ENCODE assay signal across 25 mouse cellular contexts in genomic region chr12:98563261-98563660, GRCm38 (mm10). TPM values are rescaled to one million over a fixed set of nuclear protein-coding genes. Genes with fewer than 3 reads are reported as not detected.
DNase-seq lines count a peak whose midpoint lies in the region; ATAC-seq lines count a peak whose summit lies in the region.
"Had no signal": no experiment of that assay in that cellular context is flagged by ENCODE, and none has a peak within 500 bp of the region (broad histone marks: within the 10 kb centered on the region; RNA-seq: fewer than 3 reads in every experiment).

No protein-coding gene starts in this region.

- H3K9me3 ChIP-seq in hindbrain, embryonic 12.5 days (replicated peaks), result no peaks in the 10 kb centered on the region
- no peaks in the 10 kb centered on the region for H3K9me3 ChIP-seq in hindbrain, embryonic 16.5 days (ENCODE audit: control insufficient read depth, low read length)
- H3K9me3 ChIP-seq in forebrain, embryonic 13.5 days (replicated peaks), result no peaks in the 10 kb centered on the region
- no peaks in the 10 kb centered on the region for H3K9me3 ChIP-seq in hindbrain, embryonic 15.5 days
- H3K9me3 ChIP-seq in midbrain, embryonic 16.5 days (replicated peaks; ENCODE audit: control insufficient read depth, low read length, poor library complexity, severe bottlenecking), result no peaks in the 10 kb centered on the region
- H3K9me3 ChIP-seq: embryonic facial prominence, embryonic 10.5 days; limb, embryonic 12.5 days had no signal

- DNase-seq in spleen, postnatal 36 days (ENCODE audit: low spot score in 2 of 2), result no peak
- DNase-seq: adrenal gland, postnatal 36 days; cerebellum, adult 9-10 months; gastrocnemius, postnatal 14 days; heart, postnatal 36 days; kidney, adult 2 months; liver, postnatal 0 days; right cerebral cortex, postnatal 14 days; spleen, adult 18-20 months had no signal

- no peaks in the 10 kb centered on the region for H3K27me3 ChIP-seq in hindbrain, embryonic 12.5 days
- no peaks in the 10 kb centered on the region for H3K27me3 ChIP-seq in hindbrain, embryonic 16.5 days (replicated peaks; ENCODE audit: control insufficient read depth, insufficient read depth, low read length)
- H3K27me3 ChIP-seq in forebrain, embryonic 13.5 days, result no peaks in the 10 kb centered on the region
- H3K27me3 ChIP-seq in hindbrain, embryonic 15.5 days, result no peaks in the 10 kb centered on the region
- no peaks in the 10 kb centered on the region for H3K27me3 ChIP-seq in midbrain, embryonic 16.5 days (ENCODE audit: control insufficient read depth, insufficient read depth, low read depth, low read length)
- H3K27me3 ChIP-seq: CH12.LX; limb, embryonic 12.5 days; Patski had no signal

- WGBS in hindbrain, embryonic 12.5 days, result 64% methylated on average over 4 of the region's 4 CpGs
- WGBS in hindbrain, embryonic 16.5 days, result 50% methylated on average over 4 of the region's 4 CpGs
- WGBS in forebrain, embryonic 13.5 days, result 37% methylated on average over 4 of the region's 4 CpGs
- 44% methylated on average over 4 of the region's 4 CpGs for WGBS in hindbrain, embryonic 15.5 days
- 38% methylated on average over 4 of the region's 4 CpGs for WGBS in midbrain, embryonic 16.5 days

- H3K4me3 ChIP-seq in hindbrain, embryonic 12.5 days, result no peak overlapping the region
- no peak overlapping the region for H3K4me3 ChIP-seq in hindbrain, embryonic 16.5 days (ENCODE audit: low read length)
- H3K4me3 ChIP-seq in forebrain, embryonic 13.5 days, result no peak overlapping the region
- H3K4me3 ChIP-seq in hindbrain, embryonic 15.5 days, result no peak overlapping the region
- H3K4me3 ChIP-seq in midbrain, embryonic 16.5 days (ENCODE audit: low read depth, low read length), result no peak overlapping the region
- H3K4me3 ChIP-seq: embryonic facial prominence, embryonic 10.5 days; limb, embryonic 12.5 days had no signal

- H3K36me3 ChIP-seq in hindbrain, embryonic 12.5 days, result no peaks in the 10 kb centered on the region
- no peaks in the 10 kb centered on the region for H3K36me3 ChIP-seq in hindbrain, embryonic 16.5 days (ENCODE audit: control insufficient read depth, insufficient read depth, low read length)
- H3K36me3 ChIP-seq in forebrain, embryonic 13.5 days (ENCODE audit: poor library complexity, severe bottlenecking), result no peaks in the 10 kb centered on the region
- no peaks in the 10 kb centered on the region for H3K36me3 ChIP-seq in hindbrain, embryonic 15.5 days
- no peaks in the 10 kb centered on the region for H3K36me3 ChIP-seq in midbrain, embryonic 16.5 days (ENCODE audit: control insufficient read depth, insufficient read depth, low read length)
- H3K36me3 ChIP-seq: embryonic facial prominence, embryonic 10.5 days; G1E; limb, embryonic 12.5 days had no signal

- H3K4me2 ChIP-seq in hindbrain, embryonic 12.5 days (replicated peaks), result peak overlapping the region; percentile 43; the same call in 1 of the 2 replicates
- no peak overlapping the region for H3K4me2 ChIP-seq in hindbrain, embryonic 16.5 days (ENCODE audit: low read length)
- H3K4me2 ChIP-seq in forebrain, embryonic 13.5 days, result peak overlapping the region; percentile 49
- H3K4me2 ChIP-seq in hindbrain, embryonic 15.5 days, result no peak overlapping the region
- H3K4me2 ChIP-seq in midbrain, embryonic 16.5 days (ENCODE audit: low read length), result peak overlapping the region; percentile 12; the same call in 1 of the 2 replicates
- H3K4me2 ChIP-seq: limb, embryonic 12.5 days; liver, embryonic 11.5 days had no signal

- ATAC-seq in hindbrain, embryonic 12.5 days (ENCODE audit: low FRiP score), result no peak
- no peak; the same call in 1 of the 2 replicates for ATAC-seq in hindbrain, embryonic 16.5 days
- ATAC-seq in forebrain, embryonic 13.5 days, result no peak
- no peak for ATAC-seq in hindbrain, embryonic 15.5 days (ENCODE audit: low FRiP score, low read depth)
- ATAC-seq in midbrain, embryonic 16.5 days, result no peak
- no peak for ATAC-seq in granulocyte monocyte progenitor cell, adult 5-6 weeks (replicated peaks; ENCODE audit: poor library complexity, severe bottlenecking)
- ATAC-seq: liver, postnatal 0 days; lung, postnatal 0 days; Patski had no signal

- peak overlapping the region; percentile 85 for H3K27ac ChIP-seq in hindbrain, embryonic 12.5 days
- no peak overlapping the region for H3K27ac ChIP-seq in hindbrain, embryonic 16.5 days (ENCODE audit: low read depth, low read length)
- H3K27ac ChIP-seq in forebrain, embryonic 13.5 days, result peak overlapping the region; percentile 95
- peak overlapping the region; percentile 22; the same call in 1 of the 2 replicates for H3K27ac ChIP-seq in hindbrain, embryonic 15.5 days (replicated peaks)
- peak overlapping the region; percentile 76; the same call in 1 of the 2 replicates for H3K27ac ChIP-seq in midbrain, embryonic 16.5 days (ENCODE audit: low read length)
- H3K27ac ChIP-seq: kidney, postnatal 0 days; limb, embryonic 12.5 days; macrophage had no signal

- peaks cover 45% of the 10 kb centered on the region for H3K4me1 ChIP-seq in hindbrain, embryonic 12.5 days
- H3K4me1 ChIP-seq in hindbrain, embryonic 16.5 days (ENCODE audit: control insufficient read depth, insufficient read depth, low read depth, low read length), result peaks cover 21% of the 10 kb centered on the region
- peaks cover 81% of the 10 kb centered on the region for H3K4me1 ChIP-seq in forebrain, embryonic 13.5 days
- peaks cover 44% of the 10 kb centered on the region for H3K4me1 ChIP-seq in hindbrain, embryonic 15.5 days (replicated peaks)
- H3K4me1 ChIP-seq in midbrain, embryonic 16.5 days (ENCODE audit: control insufficient read depth, insufficient read depth, low read length), result peaks cover 54% of the 10 kb centered on the region
- H3K4me1 ChIP-seq: limb, embryonic 12.5 days had no signal

- H3K9ac ChIP-seq in hindbrain, embryonic 12.5 days, result no peak overlapping the region
- no peak overlapping the region for H3K9ac ChIP-seq in hindbrain, embryonic 16.5 days (ENCODE audit: low read depth, low read length)
- H3K9ac ChIP-seq in forebrain, embryonic 13.5 days, result no peak overlapping the region
- no peak overlapping the region for H3K9ac ChIP-seq in hindbrain, embryonic 15.5 days
- H3K9ac ChIP-seq in midbrain, embryonic 16.5 days (ENCODE audit: low read depth, low read length), result no peak overlapping the region
- H3K9ac ChIP-seq: limb, embryonic 12.5 days; liver, postnatal 0 days had no signal

RNA-seq across cellular contexts. Expression of gene Kcnk10, which starts 14.8 kb away (rescaled TPM):
- polyA plus RNA-seq in hindbrain, embryonic 12.5 days (2016; fragmentation: Nextera tagmentation; extraction: Ambion mirVana), result 32.1 and 35.1 TPM in 2 replicates
- 33.9 and 35.0 TPM in 2 replicates for polyA plus RNA-seq in hindbrain, embryonic 16.5 days (2015; fragmentation: Nextera tagmentation; extraction: Ambion mirVana)
- polyA plus RNA-seq in forebrain, embryonic 13.5 days (2015; fragmentation: Nextera tagmentation; extraction: Ambion mirVana), result 49.1 and 50.9 TPM in 2 replicates
- polyA plus RNA-seq in hindbrain, embryonic 15.5 days (2015; fragmentation: Nextera tagmentation; extraction: Ambion mirVana), result 34.8 and 37.2 TPM in 2 replicates
- 40.7 and 50.0 TPM in 2 replicates for polyA plus RNA-seq in midbrain, embryonic 16.5 days (2015; fragmentation: Nextera tagmentation; extraction: Ambion mirVana)
- total RNA-seq in granulocyte monocyte progenitor cell, adult 5-6 weeks (2014; fragmentation: Nextera tagmentation), result not detected in 2 replicates
- total RNA-seq in granulocyte monocyte progenitor cell, adult 5-6 weeks (2017), result not detected in 2 replicates
- total RNA-seq: common myeloid progenitor, adult 5-6 weeks had no signal
- polyA plus RNA-seq: G1E, macrophage had no signal

Comparison
In these comparisons a context has a peak if more than half of its experiments do, and no peak if none do; other contexts are left out.
1. H3K4me2 ChIP-seq: peak in hindbrain, embryonic 12.5 days (single experiment), forebrain, embryonic 13.5 days (single experiment) and midbrain, embryonic 16.5 days (single experiment); none in hindbrain, embryonic 16.5 days (single experiment) and hindbrain, embryonic 15.5 days (single experiment).